8 mouse cellular contexts compared by ENCODE assay signal in genomic region chr16:41244711-41245110, GRCm38 (mm10).
DNase-seq lines count a peak whose midpoint lies in the region; ATAC-seq and TF ChIP-seq lines count a peak whose summit lies in the region.

No protein-coding gene starts in this region.

- no peak overlapping the region for H3K4me2 ChIP-seq in liver, postnatal 0 days (ENCODE audit: low read depth, low read length)

- H3K36me3 ChIP-seq in forebrain, embryonic 10.5 days (replicated peaks) = no peaks in the 10 kb centered on the region
- H3K36me3 ChIP-seq in liver, postnatal 0 days (replicated peaks; ENCODE audit: insufficient read depth, low read length) = no peaks in the 10 kb centered on the region

- peak; percentile 9 for DNase-seq in kidney, adult 18-20 months
- DNase-seq in kidney, adult 11 months = no peak
- DNase-seq in adrenal gland, postnatal 14 days = peak; percentile 30
- peak; percentile 23 for DNase-seq in forebrain, embryonic 10.5 days (ENCODE audit: extremely low spot score, low spot score)
- DNase-seq in kidney, postnatal 36 days = peak; percentile 21 to 54
- DNase-seq in liver, postnatal 0 days = peak; percentile 32
- peak; percentile 62 for DNase-seq in right cerebral cortex, postnatal 25 days
- no peak for DNase-seq in spleen, postnatal 14 days (ENCODE audit: low spot score in 2 of 2)

- H3K27me3 ChIP-seq in forebrain, embryonic 10.5 days (ENCODE audit: poor library complexity, severe bottlenecking) = no peaks in the 10 kb centered on the region
- no peaks in the 10 kb centered on the region for H3K27me3 ChIP-seq in liver, postnatal 0 days (ENCODE audit: insufficient read depth, low read length)

- peak; percentile 69 for TF ChIP-seq CTCF in liver, postnatal 0 days (IDR thresholded peaks at IDR 0.05; ENCODE audit: low read depth)

- no peak overlapping the region for H3K9ac ChIP-seq in liver, postnatal 0 days (replicated peaks)

- TF ChIP-seq EP300 in liver, postnatal 0 days (IDR thresholded peaks at IDR 0.05; ENCODE audit: low read depth) = no peak

- H3K9me3 ChIP-seq in forebrain, embryonic 10.5 days = no peaks in the 10 kb centered on the region
- H3K9me3 ChIP-seq in liver, postnatal 0 days (ENCODE audit: low read length) = no peaks in the 10 kb centered on the region

- H3K4me1 ChIP-seq in forebrain, embryonic 10.5 days = no peaks in the 10 kb centered on the region
- H3K4me1 ChIP-seq in liver, postnatal 0 days (ENCODE audit: insufficient read depth) = no peaks in the 10 kb centered on the region

- no peak overlapping the region for H3K4me3 ChIP-seq in forebrain, embryonic 10.5 days
- no peak overlapping the region for H3K4me3 ChIP-seq in liver, postnatal 0 days (ENCODE audit: low read depth, low read length)

- H3K27ac ChIP-seq in forebrain, embryonic 10.5 days = no peak overlapping the region
- H3K27ac ChIP-seq in liver, postnatal 0 days (ENCODE audit: low read depth) = no peak overlapping the region

- no peak for ATAC-seq in liver, postnatal 0 days

- WGBS in forebrain, embryonic 10.5 days = 13% methylated on average over 2 of the region's 2 CpGs
- 15% methylated on average over 2 of the region's 2 CpGs for WGBS in liver, postnatal 0 days (ENCODE audit: insufficient replicate concordance)

Comparison
In these comparisons a context has a peak if more than half of its experiments do, and no peak if none do; other contexts are left out.
1. DNase-seq: peak in kidney, adult 18-20 months (single experiment), adrenal gland, postnatal 14 days (single experiment), forebrain, embryonic 10.5 days (single experiment), kidney, postnatal 36 days (2 of 2), liver, postnatal 0 days (single experiment) and right cerebral cortex, postnatal 25 days (single experiment); none in kidney, adult 11 months (single experiment) and spleen, postnatal 14 days (0 of 2).